Mouse (Mus musculus) embryonic facial prominence, embryonic 10.5 days (tissue): ENCODE measurements around the gene Nrn1. TPM values are rescaled to one million over a fixed set of nuclear protein-coding genes. Genes with fewer than 3 reads are reported as not detected.

Experiments
- DNase-seq: peaks from one replicate; pipeline ENCODE4 v3.0.0-alpha.2; 2017; ENCODE audit warnings: low spot score
- H3K27ac ChIP-seq: fragments of 300-500 bp; sonication (generic); replicated peaks from 2 replicates; pipeline ENCODE4 v1.5.1; 2016; ENCODE audit warnings: mild to moderate bottlenecking
- H3K27me3 ChIP-seq: fragments of 300-500 bp; sonication (generic); replicated peaks from 2 replicates; pipeline ENCODE4 v1.6.1; 2016; ENCODE audit warnings: low read depth, mild to moderate bottlenecking; ENCODE audit not compliant: poor library complexity, severe bottlenecking
- H3K36me3 ChIP-seq: fragments of 300-500 bp; sonication (generic); replicated peaks from 2 replicates; pipeline ENCODE4 v1.6.1; 2016; ENCODE audit warnings: mild to moderate bottlenecking, moderate library complexity
- H3K4me1 ChIP-seq: fragments of 300-500 bp; sonication (generic); 2 replicates; pipeline ENCODE4 v1.6.1; 2016
- H3K4me3 ChIP-seq: fragments of 300-500 bp; sonication (generic); 2 replicates; pipeline ENCODE4 v1.5.1; 2016; ENCODE audit warnings: mild to moderate bottlenecking, moderate library complexity
- H3K9me3 ChIP-seq: fragments of 300-500 bp; sonication (generic); 2 replicates; pipeline ENCODE4 v1.6.1; 2016; ENCODE audit warnings: mild to moderate bottlenecking
- WGBS: fragments of 180-500 bp; shearing (Covaris S2); methylation state at CpG from one replicate; pipeline ENCODE4 v1.1.7; 2016; 5-methylcytosine and 5-hydroxymethylcytosine counted together
- polyA plus RNA-seq: library from polyadenylated mRNA; unstranded; fragments of >200 nt; fragmentation: Nextera tagmentation; extraction: Ambion mirVana; gene quantifications from 2 replicates; pipeline ENCODE4 v1.2.1, GENCODE M21; 2016

The Nrn1 gene
- polyA plus RNA-seq, 1 experiment from 2014 or later: 3.4 TPM

GRCm38 (mm10) chr13:36722309-36722708, 12.6 kb downstream of the Nrn1 start:
- no peak overlapping the region for H3K4me3 ChIP-seq
- no peak for DNase-seq
- peaks cover 71% of the 10 kb centered on the region for H3K27me3 ChIP-seq
- H3K36me3 ChIP-seq: no peaks in the 10 kb centered on the region
- no peaks in the 10 kb centered on the region for H3K9me3 ChIP-seq
- H3K4me1 ChIP-seq: peaks cover 30% of the 10 kb centered on the region
- H3K27ac ChIP-seq: no peak overlapping the region

- Histone ChIP-seq H3K4me1 (peaks cover 20% of the 10 kb centered on the region), H3K4me3 (no peak overlapping the region), H3K27ac (no peak overlapping the region), H3K27me3 (peaks cover 53% of the 10 kb centered on the region), H3K9me3 (no peaks in the 10 kb centered on the region), H3K36me3 (no peaks in the 10 kb centered on the region)
- 91% methylated on average over 5 of the region's 5 CpGs for WGBS
- no peak for DNase-seq
These were observed 14.5 kb downstream of the Nrn1 start for GRCm38 (mm10) chr13:36720297-36721017.

GRCm38 (mm10) chr13:36717376-36717775, 17.6 kb downstream of the Nrn1 start:
- no peak for DNase-seq
- H3K27me3 ChIP-seq: peaks cover 22% of the 10 kb centered on the region
- no peak overlapping the region for H3K4me3 ChIP-seq
- H3K36me3 ChIP-seq: no peaks in the 10 kb centered on the region
- H3K4me1 ChIP-seq: no peaks in the 10 kb centered on the region
- no peak overlapping the region for H3K27ac ChIP-seq
- WGBS: 70% methylated on average over 3 of the region's 3 CpGs
- H3K9me3 ChIP-seq: no peaks in the 10 kb centered on the region

- no peaks in the 10 kb centered on the region for H3K4me1 ChIP-seq
- H3K9me3 ChIP-seq: no peaks in the 10 kb centered on the region
- 61% methylated on average over 2 of the region's 2 CpGs for WGBS
- H3K4me3 ChIP-seq: no peak overlapping the region
- H3K27ac ChIP-seq: no peak overlapping the region
- H3K27me3 ChIP-seq: peaks cover 15% of the 10 kb centered on the region
- H3K36me3 ChIP-seq: no peaks in the 10 kb centered on the region
- DNase-seq: no peak
These were observed 18.2 kb downstream of the Nrn1 start for GRCm38 (mm10) chr13:36716708-36717107.

- H3K4me1 ChIP-seq: no peaks in the 10 kb centered on the region
- 78% methylated on average over 2 of the region's 2 CpGs for WGBS
- no peak overlapping the region for H3K27ac ChIP-seq
- no peak overlapping the region for H3K4me3 ChIP-seq
- no peaks in the 10 kb centered on the region for H3K9me3 ChIP-seq
- H3K36me3 ChIP-seq: no peaks in the 10 kb centered on the region
- DNase-seq: no peak
- no peaks in the 10 kb centered on the region for H3K27me3 ChIP-seq
These were observed 20.8 kb downstream of the Nrn1 start for GRCm38 (mm10) chr13:36714101-36714500.

- no peaks in the 10 kb centered on the region for H3K27me3 ChIP-seq
- DNase-seq: no peak
- H3K4me3 ChIP-seq: no peak overlapping the region
- no peak overlapping the region for H3K27ac ChIP-seq
- WGBS: 72% methylated on average over 3 of the region's 3 CpGs
- H3K36me3 ChIP-seq: no peaks in the 10 kb centered on the region
- no peaks in the 10 kb centered on the region for H3K9me3 ChIP-seq
- H3K4me1 ChIP-seq: no peaks in the 10 kb centered on the region
These were observed 27.7 kb downstream of the Nrn1 start for GRCm38 (mm10) chr13:36707088-36707690.

- DNase-seq: no peak
- Histone ChIP-seq H3K4me3 (no peak overlapping the region), H3K4me1 (no peaks in the 10 kb centered on the region), H3K36me3 (no peaks in the 10 kb centered on the region), H3K9me3 (no peaks in the 10 kb centered on the region), H3K27ac (no peak overlapping the region), H3K27me3 (no peaks in the 10 kb centered on the region)
- 89% methylated on average over 8 of the region's 8 CpGs for WGBS
These were observed 38.6 kb downstream of the Nrn1 start for GRCm38 (mm10) chr13:36696351-36696771.

- Histone ChIP-seq H3K9me3 (no peaks in the 10 kb centered on the region), H3K4me3 (no peak overlapping the region), H3K27ac (no peak overlapping the region), H3K27me3 (no peaks in the 10 kb centered on the region), H3K36me3 (no peaks in the 10 kb centered on the region), H3K4me1 (no peaks in the 10 kb centered on the region)
- DNase-seq: no peak
- 73% methylated on average over 7 of the region's 7 CpGs for WGBS
These were observed 39.3 kb downstream of the Nrn1 start for GRCm38 (mm10) chr13:36695516-36696201.

GRCm38 (mm10) chr13:36683581-36683980, 51.4 kb downstream of the Nrn1 start:
- Histone ChIP-seq H3K9me3 (no peaks in the 10 kb centered on the region), H3K36me3 (no peaks in the 10 kb centered on the region), H3K4me3 (no peak overlapping the region), H3K27me3 (no peaks in the 10 kb centered on the region), H3K27ac (no peak overlapping the region), H3K4me1 (no peaks in the 10 kb centered on the region)
- no peak for DNase-seq
- 83% methylated on average over 4 of the region's 4 CpGs for WGBS

GRCm38 (mm10) chr13:36680690-36681355, 54.1 kb downstream of the Nrn1 start:
- H3K27me3 ChIP-seq: no peaks in the 10 kb centered on the region
- H3K4me3 ChIP-seq: no peak overlapping the region
- DNase-seq: no peak
- H3K4me1 ChIP-seq: no peaks in the 10 kb centered on the region
- H3K27ac ChIP-seq: no peak overlapping the region
- WGBS: 90% methylated on average over 8 of the region's 8 CpGs
- no peaks in the 10 kb centered on the region for H3K9me3 ChIP-seq
- H3K36me3 ChIP-seq: no peaks in the 10 kb centered on the region

GRCm38 (mm10) chr13:36679345-36679744, 55.6 kb downstream of the Nrn1 start:
- Histone ChIP-seq H3K36me3 (no peaks in the 10 kb centered on the region), H3K27me3 (no peaks in the 10 kb centered on the region), H3K27ac (no peak overlapping the region), H3K4me3 (no peak overlapping the region), H3K9me3 (no peaks in the 10 kb centered on the region), H3K4me1 (no peaks in the 10 kb centered on the region)
- DNase-seq: no peak
- 82% methylated on average over 1 of the region's 1 CpGs for WGBS
